Mouse (Mus musculus) midbrain, postnatal 0 days (tissue): ENCODE results near the gene Med29. TPM values are rescaled to one million over a fixed set of nuclear protein-coding genes. Genes with fewer than 3 reads are reported as not detected.

Source experiments
- ATAC-seq: fragments of 200-750 bp; cut with Nextera tagmentation; 2 replicates; pipeline ENCODE4 v1.8.0; 2017; ENCODE audit warnings: moderate number of reproducible peaks, mild to moderate bottlenecking, moderate TSS enrichment, moderate library complexity; ENCODE audit not compliant: low FRiP score
- DNase-seq: peaks from one replicate; pipeline ENCODE4 v3.0.0-alpha.2; 2015; ENCODE audit warnings: low spot score
- H3K27ac ChIP-seq: fragments of 300-500 bp; sonication (generic); 2 replicates; pipeline ENCODE4 v1.5.1; 2014; ENCODE audit warnings: low read depth, mild to moderate bottlenecking, low read length, mixed read lengths
- H3K27me3 ChIP-seq: fragments of 300-500 bp; sonication (generic); 2 replicates; pipeline ENCODE4 v1.6.1; 2014; ENCODE audit warnings: low read length, control low read depth, mixed read lengths; ENCODE audit not compliant: insufficient read depth
- H3K36me3 ChIP-seq: fragments of 300-500 bp; sonication (generic); 2 replicates; pipeline ENCODE4 v1.6.1; 2014; ENCODE audit warnings: low read length, control low read depth, mixed read lengths; ENCODE audit not compliant: insufficient read depth
- H3K4me1 ChIP-seq: fragments of 300-500 bp; sonication (generic); 2 replicates; pipeline ENCODE4 v1.6.1; 2014; ENCODE audit warnings: mild to moderate bottlenecking, control low read depth, antibody characterized with exemption, low read length, mixed read lengths; ENCODE audit not compliant: insufficient read depth
- H3K4me2 ChIP-seq: fragments of 300-500 bp; sonication (generic); 2 replicates; pipeline ENCODE4 v1.6.1; 2014; ENCODE audit warnings: low read depth, mild to moderate bottlenecking, low read length, mixed read lengths; ENCODE audit not compliant: poor library complexity, severe bottlenecking
- H3K4me3 ChIP-seq: fragments of 300-500 bp; sonication (generic); 2 replicates; pipeline ENCODE4 v1.5.1; 2014; ENCODE audit warnings: low read depth, mild to moderate bottlenecking, low read length, moderate library complexity
- H3K9ac ChIP-seq: fragments of 300-500 bp; sonication (generic); replicated peaks from 2 replicates; pipeline ENCODE4 v1.6.1; 2014; ENCODE audit warnings: mild to moderate bottlenecking, low read length, moderate library complexity, mixed read lengths; ENCODE audit not compliant: poor library complexity, severe bottlenecking
- H3K9me3 ChIP-seq: fragments of 300-500 bp; sonication (generic); 2 replicates; pipeline ENCODE4 v1.6.1; 2016; ENCODE audit warnings: low read length, control low read depth
- CTCF ChIP-seq: IDR thresholded peaks from 2 replicates; pipeline ENCODE4 v1.5.1; 2016; ENCODE audit warnings: antibody characterized with exemption, mild to moderate bottlenecking
- WGBS: fragments of 180-500 bp; shearing (Covaris S2); extraction: QIAGEN DNeasy Blood & Tissue Kit; methylation state at CpG from one replicate; pipeline ENCODE4 v1.1.7; 2014; 5-methylcytosine and 5-hydroxymethylcytosine counted together
- polyA plus RNA-seq: library from polyadenylated mRNA; unstranded; fragments of >200 nt; fragmentation: Nextera tagmentation; extraction: Ambion mirVana; gene quantifications from 2 replicates; pipeline ENCODE4 v1.2.1, GENCODE M21; 2015
- total RNA-seq: library from RNA; depleted of rRNA; stranded (reverse); fragments of >200 nt; gene quantifications from 2 replicates; pipeline ENCODE4 v1.2.3, GENCODE M21; 2014; rRNA removed

Med29 gene
- total and polyA plus RNA-seq, 2 experiments from 2014 or later = 37.9 to 41.6 TPM

DNA sequence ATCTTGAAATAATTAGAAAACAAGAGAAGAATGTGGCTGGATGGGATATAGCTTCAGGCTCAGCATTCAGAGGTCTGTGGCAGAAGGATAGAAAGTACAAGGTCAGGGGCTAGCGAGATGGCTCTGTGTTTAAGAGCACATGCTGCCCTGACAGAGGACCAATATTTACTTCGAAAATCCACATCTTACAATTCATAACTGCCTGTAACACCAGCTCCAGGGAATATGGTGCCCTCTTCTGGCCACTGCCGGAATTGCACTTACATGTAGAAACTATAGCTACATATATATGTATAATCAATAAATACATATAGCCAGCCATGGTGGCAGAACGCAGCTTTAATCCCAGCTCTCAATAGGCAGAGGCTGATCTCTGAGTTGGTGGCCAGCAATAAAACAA is 47.9 kb downstream of the Med29 start:
- H3K4me3 ChIP-seq = no peak overlapping the region
- H3K36me3 ChIP-seq = no peaks in the 10 kb centered on the region
- H3K4me2 ChIP-seq = no peak overlapping the region
- DNase-seq (peak; percentile 74), ATAC-seq (no peak)
- H3K4me1 ChIP-seq = peaks cover 3% of the 10 kb centered on the region; the same call in 1 of the 2 replicates
- no peaks in the 10 kb centered on the region for H3K9me3 ChIP-seq
- H3K9ac ChIP-seq = no peak overlapping the region
- peak; percentile 93 for TF ChIP-seq CTCF
- H3K27me3 ChIP-seq = no peaks in the 10 kb centered on the region
- H3K27ac ChIP-seq = no peak overlapping the region
- 4% methylated on average over 4 of the region's 4 CpGs for WGBS

DNA sequence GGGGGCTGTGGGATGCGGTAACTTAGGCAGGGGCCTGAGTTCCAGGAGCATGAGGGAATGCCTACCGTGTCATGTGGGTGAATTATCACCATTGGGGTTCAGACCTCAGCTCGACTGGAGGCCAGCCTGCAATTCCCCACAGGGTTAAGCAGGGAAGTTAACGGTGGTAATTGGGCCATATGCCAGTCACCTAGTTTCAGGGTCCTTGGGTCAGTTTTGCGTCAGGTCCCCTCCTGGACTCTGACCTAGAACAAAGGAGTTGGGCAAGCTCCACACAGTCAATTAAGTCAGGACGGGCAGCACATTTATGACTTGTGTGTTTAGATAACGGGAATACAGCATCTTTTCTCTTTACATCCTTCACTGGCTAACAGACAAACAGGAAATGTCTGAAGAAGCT is 51.1 kb downstream of the Med29 start:
- Histone ChIP-seq H3K4me2 (no peak overlapping the region), H3K9ac (no peak overlapping the region), H3K4me1 (0 out of 2 replicates have a peak, but pooled peaks cover 3% of the 10 kb centered on the region), H3K36me3 (no peaks in the 10 kb centered on the region), H3K27ac (no peak overlapping the region), H3K9me3 (no peaks in the 10 kb centered on the region), H3K4me3 (no peak overlapping the region), H3K27me3 (no peaks in the 10 kb centered on the region)
- DNase-seq (no peak), ATAC-seq (no peak)
- WGBS = 55% methylated on average over 7 of the region's 7 CpGs
- TF ChIP-seq CTCF = no peak

DNA sequence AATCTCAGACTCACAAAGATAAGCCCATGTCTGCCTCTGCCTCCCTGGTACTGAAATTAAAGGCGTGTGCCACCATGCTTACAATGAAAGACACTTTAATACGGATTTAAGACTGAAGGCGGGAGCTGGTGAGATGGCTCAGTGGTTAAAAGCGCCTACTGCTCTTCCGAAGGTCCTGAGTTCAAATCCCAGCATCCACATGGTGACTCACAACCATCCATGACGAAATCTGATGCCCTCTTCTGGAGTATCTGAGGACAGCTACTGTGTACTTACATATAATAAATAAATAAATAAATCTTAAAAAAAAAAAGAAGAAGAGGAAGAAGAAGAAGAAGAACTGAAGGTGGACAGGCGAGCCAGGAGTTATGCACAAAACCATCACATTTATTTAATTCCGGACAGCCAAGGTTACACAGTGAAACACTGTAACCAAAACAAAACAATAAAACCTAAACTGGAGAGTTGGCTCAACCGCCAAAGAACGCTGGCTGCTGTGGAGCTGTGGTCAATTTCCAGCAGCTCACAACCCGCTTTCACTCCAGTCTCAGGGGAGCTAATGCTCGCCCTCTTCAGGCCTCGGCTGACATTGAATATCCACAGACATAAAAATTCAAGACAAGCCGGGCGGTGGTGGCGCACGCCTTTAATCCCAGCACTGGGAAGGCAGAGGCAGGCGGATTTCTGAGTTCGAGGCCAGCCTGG is 53.1 kb downstream of the Med29 start:
- no peak overlapping the region for H3K9ac ChIP-seq

DNA sequence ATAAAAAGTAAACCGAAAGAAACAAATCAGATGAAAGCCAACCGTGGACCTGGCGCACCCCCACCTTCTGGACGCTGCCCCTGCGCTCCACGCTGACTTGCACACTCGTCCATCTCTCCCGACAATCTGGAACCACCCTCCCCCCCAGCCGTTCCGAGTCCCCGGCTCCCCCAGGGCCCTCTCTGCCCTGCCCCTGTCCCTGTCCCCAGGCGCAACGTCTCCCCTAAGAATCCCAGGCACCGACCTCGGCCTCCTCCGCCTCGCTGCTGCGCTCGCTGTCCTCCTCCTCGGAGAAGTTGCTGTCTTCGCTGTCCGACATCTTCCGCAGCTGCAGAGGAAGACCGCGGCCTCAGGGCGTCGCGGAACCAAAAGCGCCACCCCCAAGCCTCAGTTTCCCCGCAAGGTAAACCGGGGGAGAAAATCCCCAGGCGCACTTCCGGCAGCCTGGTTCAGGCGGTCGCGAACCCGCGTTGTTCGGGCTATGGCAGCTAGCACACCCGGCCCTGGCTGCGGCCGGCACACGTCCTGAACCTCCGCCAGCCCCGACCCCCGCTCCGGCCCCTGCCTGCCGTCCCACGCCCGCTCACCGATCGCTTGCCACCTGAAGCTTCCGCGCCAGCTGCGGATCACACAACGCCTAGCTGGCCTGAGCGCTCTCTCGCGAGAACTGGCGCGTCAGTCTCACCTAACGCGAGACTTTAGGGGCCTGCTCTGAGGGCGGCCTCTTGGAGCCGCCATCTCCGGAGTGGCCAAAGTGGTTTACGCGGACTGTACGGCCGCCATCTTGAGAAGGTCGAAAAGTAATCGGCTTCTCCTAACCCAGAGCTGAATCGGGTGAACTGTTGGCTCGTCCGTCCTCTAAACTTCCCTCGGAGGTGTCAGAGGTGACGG is 54.2 kb downstream of the Med29 start, which contains the start of gene Supt5:
TSS of gene Supt5 (minus strand) at position 639 of the 891 bp plus-strand sequence.
- Histone ChIP-seq H3K27me3 (no peaks in the 10 kb centered on the region), H3K27ac (peak within 1 kb of the TSS; percentile 87), H3K4me2 (peak within 1 kb of the TSS; percentile 68), H3K4me1 (0 out of 2 replicates have a peak, but pooled peaks cover 3% of the 10 kb centered on the region), H3K9ac (peak within 1 kb of the TSS; percentile 99), H3K4me3 (peak within 1 kb of the TSS; percentile 89), H3K36me3 (no peaks in the 10 kb centered on the region), H3K9me3 (no peaks in the 10 kb centered on the region)
- under 1% methylated on average over 77 of the region's 77 CpGs for WGBS
- no peak; the same call in 1 of the 2 replicates for TF ChIP-seq CTCF
- DNase-seq (peak; percentile 99), ATAC-seq (peak; percentile 99)

More for the DNA sequence above, 53.1 kb downstream of the Med29 start:
- Histone ChIP-seq H3K27me3 (no peaks in the 10 kb centered on the region), H3K36me3 (no peaks in the 10 kb centered on the region), H3K4me2 (peak overlapping the region; percentile 68), H3K4me3 (peak overlapping the region; percentile 89), H3K9me3 (no peaks in the 10 kb centered on the region), H3K27ac (peak overlapping the region; percentile 87), H3K4me1 (0 out of 2 replicates have a peak, but pooled peaks cover 3% of the 10 kb centered on the region)
- DNase-seq (peak; percentile 48), ATAC-seq (no peak)
- WGBS = 78% methylated on average over 19 of the region's 19 CpGs
- TF ChIP-seq CTCF = peak; percentile 27

Other genes with a start within 250 kb of the Med29 start
- 31.9 and 34.4 TPM in 2 replicates for gene Fbl, start 223.0 kb downstream of the Med29 start, total RNA-seq
- 51.9 and 60.9 TPM in 2 replicates for gene Fbl, start 223.0 kb downstream of the Med29 start, polyA plus RNA-seq
- 28.8 and 33.3 TPM in 2 replicates for gene Dyrk1b, start 213.2 kb downstream of the Med29 start, total RNA-seq
- 8.0 TPM in 2 replicates for gene Dyrk1b, start 213.2 kb downstream of the Med29 start, polyA plus RNA-seq
- gene Eid2, start 124.8 kb downstream of the Med29 start, total RNA-seq = 78.8 and 81.3 TPM in 2 replicates
- gene Eid2, start 124.8 kb downstream of the Med29 start, polyA plus RNA-seq = 21.2 and 29.0 TPM in 2 replicates
- gene Eid2b, start 115.0 kb downstream of the Med29 start, total RNA-seq = 44.0 and 64.2 TPM in 2 replicates
- 50.9 and 52.8 TPM in 2 replicates for gene Eid2b, start 115.0 kb downstream of the Med29 start, polyA plus RNA-seq
- gene Selenov, start 101.5 kb downstream of the Med29 start, total RNA-seq = 0.61 and 1.3 TPM in 2 replicates
- gene Selenov, start 101.5 kb downstream of the Med29 start, polyA plus RNA-seq = 3.5 and 6.3 TPM in 2 replicates
- gene Dll3, start 90.5 kb downstream of the Med29 start, total RNA-seq = 8.6 and 17.3 TPM in 2 replicates
- gene Dll3, start 90.5 kb downstream of the Med29 start, polyA plus RNA-seq = 17.6 and 18.1 TPM in 2 replicates
- 59.2 and 76.3 TPM in 2 replicates for gene Timm50, start 80.6 kb downstream of the Med29 start, total RNA-seq
- gene Timm50, start 80.6 kb downstream of the Med29 start, polyA plus RNA-seq = 112 and 120 TPM in 2 replicates
- gene Supt5, start 54.0 kb downstream of the Med29 start, total RNA-seq = 99.5 and 104 TPM in 2 replicates
- gene Supt5, start 54.0 kb downstream of the Med29 start, polyA plus RNA-seq = 84.8 and 86.1 TPM in 2 replicates
- gene Rps16, start 42.1 kb downstream of the Med29 start, total RNA-seq = 158 and 163 TPM in 2 replicates
- gene Rps16, start 42.1 kb downstream of the Med29 start, polyA plus RNA-seq = 536 and 539 TPM in 2 replicates
- gene Plekhg2, start 20.1 kb downstream of the Med29 start, total RNA-seq = 15.3 and 19.4 TPM in 2 replicates
- gene Plekhg2, start 20.1 kb downstream of the Med29 start, polyA plus RNA-seq = 7.9 and 8.0 TPM in 2 replicates
- 3.0 and 4.1 TPM in 2 replicates for gene Zfp36, start 12.5 kb downstream of the Med29 start, total RNA-seq
- gene Zfp36, start 12.5 kb downstream of the Med29 start, polyA plus RNA-seq = 2.9 and 3.4 TPM in 2 replicates
- 80.3 and 84.2 TPM in 2 replicates for gene Paf1, start 243 bp upstream of the Med29 start, total RNA-seq
- gene Paf1, start 243 bp upstream of the Med29 start, polyA plus RNA-seq = 89.3 and 90.0 TPM in 2 replicates
- 4.3 TPM in 1 of 2 replicates, not detected in the other for gene Gmfg, start 44.7 kb upstream of the Med29 start, total RNA-seq
- gene Gmfg, start 44.7 kb upstream of the Med29 start, polyA plus RNA-seq = 3.4 and 4.0 TPM in 2 replicates
- 132 and 137 TPM in 2 replicates for gene Lrfn1, start 59.3 kb upstream of the Med29 start, total RNA-seq
- 18.4 and 20.6 TPM in 2 replicates for gene Lrfn1, start 59.3 kb upstream of the Med29 start, polyA plus RNA-seq
- gene Ifnl2, start 117.7 kb upstream of the Med29 start, total RNA-seq = not detected in 2 replicates
- not detected in 2 replicates for gene Ifnl2, start 117.7 kb upstream of the Med29 start, polyA plus RNA-seq
- not detected in 2 replicates for gene Ifnl3, start 130.1 kb upstream of the Med29 start, total RNA-seq
- not detected in 2 replicates for gene Ifnl3, start 130.1 kb upstream of the Med29 start, polyA plus RNA-seq
- not detected in 2 replicates for gene Sycn, start 148.2 kb upstream of the Med29 start, total RNA-seq
- not detected in 2 replicates for gene Sycn, start 148.2 kb upstream of the Med29 start, polyA plus RNA-seq
- 1.4 TPM in 1 of 2 replicates, not detected in the other for gene Nccrp1, start 154.5 kb upstream of the Med29 start, total RNA-seq
- 0.16 and 0.47 TPM in 2 replicates for gene Nccrp1, start 154.5 kb upstream of the Med29 start, polyA plus RNA-seq
- gene Samd4b, start 205.4 kb upstream of the Med29 start, total RNA-seq = 48.2 and 56.0 TPM in 2 replicates
- 17.6 and 19.2 TPM in 2 replicates for gene Samd4b, start 205.4 kb upstream of the Med29 start, polyA plus RNA-seq
- 13.3 and 19.8 TPM in 2 replicates for gene Pak4, start 205.5 kb upstream of the Med29 start, total RNA-seq
- gene Pak4, start 205.5 kb upstream of the Med29 start, polyA plus RNA-seq = 8.9 and 9.6 TPM in 2 replicates
- gene Acp7, start 238.6 kb upstream of the Med29 start, total RNA-seq = 1.3 and 2.6 TPM in 2 replicates
- gene Acp7, start 238.6 kb upstream of the Med29 start, polyA plus RNA-seq = 0.22 and 0.55 TPM in 2 replicates